Mouse (Mus musculus): Measurements from ENCODE around the gene Ces1a.

GRCm38 (mm10) chr8:93040776-93041567, 7.0 kb downstream of the Ces1a start:
- TF ChIP-seq GATA1 (IDR thresholded peaks at IDR 0.05; ENCODE audit: borderline replicate concordance, low read length), result no peak
- no peak for TF ChIP-seq FLI1 (IDR thresholded peaks at IDR 0.05; ENCODE audit: low read length)
